Mouse (Mus musculus) spleen, adult 2 months (tissue): ENCODE results near the gene Pdzrn3. TPM values are rescaled to one million over a fixed set of nuclear protein-coding genes. Genes with fewer than 3 reads are reported as not detected.

Source experiments
- DNase-seq, 2 experiments: peaks; one replicate each; pipeline versions ENCODE4 v3.0.0 to v3.0.0-alpha.2; 2012 to 2021; ENCODE audit warnings: low spot score in 2 of 2, low read depth in 1 of 2
- H3K27ac ChIP-seq: fragments of 200-500 bp; 2 replicates; pipeline ENCODE4 v1.5.1; 2012; ENCODE audit warnings: low read length, inconsistent platforms; ENCODE audit not compliant: insufficient read depth
- H3K27me3 ChIP-seq: fragments of 200-500 bp; 2 replicates; pipeline ENCODE4 v1.6.1; 2012; ENCODE audit warnings: mild to moderate bottlenecking, moderate library complexity, low read length, inconsistent platforms; ENCODE audit not compliant: control insufficient read depth, insufficient read depth
- H3K36me3 ChIP-seq: fragments of 200-500 bp; 2 replicates; pipeline ENCODE4 v1.6.1; 2012; ENCODE audit warnings: mild to moderate bottlenecking, low read length, inconsistent platforms; ENCODE audit not compliant: control insufficient read depth, insufficient read depth
- H3K4me1 ChIP-seq: fragments of 200-500 bp; 2 replicates; pipeline ENCODE4 v1.6.1; 2011; ENCODE audit warnings: inconsistent platforms; ENCODE audit not compliant: control insufficient read depth, insufficient read depth, insufficient read length
- H3K4me3 ChIP-seq: fragments of 200-500 bp; 2 replicates; pipeline ENCODE4 v1.5.1; 2011; ENCODE audit warnings: mild to moderate bottlenecking, inconsistent platforms; ENCODE audit not compliant: insufficient read depth, insufficient read length; ENCODE audit errors: extremely low read depth
- CTCF ChIP-seq: fragments of 200-500 bp; IDR thresholded peaks from 2 replicates; pipeline ENCODE4 v1.5.1; 2011; ENCODE audit warnings: mild to moderate bottlenecking, inconsistent platforms; ENCODE audit not compliant: insufficient read depth, insufficient read length, insufficient replicate concordance; ENCODE audit errors: extremely low read depth
- POLR2A ChIP-seq: fragments of 200-500 bp; IDR thresholded peaks from 2 replicates; pipeline ENCODE4 v1.6.1; 2011; ENCODE audit warnings: low read depth, low read length, inconsistent platforms
- WGBS: fragments of 180-500 bp; shearing (Covaris S2); methylation state at CpG from one replicate; pipeline ENCODE4 v1.1.7; 2018; 5-methylcytosine and 5-hydroxymethylcytosine counted together
- polyA plus RNA-seq: library from polyadenylated mRNA; depleted of rRNA; stranded (reverse); fragments of >200 nt; gene quantifications from 2 replicates; pipeline ENCODE4 v1.2.3, GENCODE M21; 2012

Gene Pdzrn3
- polyA plus RNA-seq, 1 experiment = 1.9 TPM

- H3K36me3 ChIP-seq = no peaks in the 10 kb centered on the region
- WGBS = 74% methylated on average over 8 of the region's 8 CpGs
- H3K4me3 ChIP-seq = no peak overlapping the region
- no peaks in the 10 kb centered on the region for H3K27me3 ChIP-seq
- no peak for DNase-seq
- no peaks in the 10 kb centered on the region for H3K4me1 ChIP-seq
- H3K27ac ChIP-seq = no peak overlapping the region
- TF ChIP-seq POLR2A (no peak), CTCF (no peak)
Observed at GRCm38 (mm10) chr6:101211361-101211841, 166.3 kb downstream of the Pdzrn3 start.

GRCm38 (mm10) chr6:101198943-101199298 lies 178.8 kb downstream of the Pdzrn3 start:
- H3K27ac ChIP-seq = no peak overlapping the region
- H3K36me3 ChIP-seq = no peaks in the 10 kb centered on the region
- 8% methylated on average over 8 of the region's 8 CpGs for WGBS
- H3K27me3 ChIP-seq = no peaks in the 10 kb centered on the region
- no peak overlapping the region for H3K4me3 ChIP-seq
- TF ChIP-seq CTCF (no peak), POLR2A (no peak)
- no peak for DNase-seq
- H3K4me1 ChIP-seq = no peaks in the 10 kb centered on the region

- Histone ChIP-seq H3K36me3 (no peaks in the 10 kb centered on the region), H3K4me1 (no peaks in the 10 kb centered on the region), H3K27ac (no peak overlapping the region), H3K27me3 (no peaks in the 10 kb centered on the region), H3K4me3 (no peak overlapping the region)
- DNase-seq = no peak
- WGBS = 29% methylated on average over 24 of the region's 24 CpGs
- no peak for TF ChIP-seq CTCF
- no peak for TF ChIP-seq POLR2A
Observed at GRCm38 (mm10) chr6:101198284-101198942, 179.3 kb downstream of the Pdzrn3 start.

- TF ChIP-seq CTCF = peak; percentile 13; the same call in 1 of the 2 replicates
- TF ChIP-seq POLR2A = no peak
- H3K4me3 ChIP-seq = no peak overlapping the region
- H3K36me3 ChIP-seq = no peaks in the 10 kb centered on the region
- WGBS = 17% methylated on average over 5 of the region's 5 CpGs
- no peaks in the 10 kb centered on the region for H3K4me1 ChIP-seq
- H3K27ac ChIP-seq = no peak overlapping the region
- no peaks in the 10 kb centered on the region for H3K27me3 ChIP-seq
- DNase-seq = peak in 1 of 2 experiments; percentile 15
Observed at GRCm38 (mm10) chr6:101197642-101198041, 180.1 kb downstream of the Pdzrn3 start.

GRCm38 (mm10) chr6:101195891-101196290 lies 181.8 kb downstream of the Pdzrn3 start:
- Histone ChIP-seq H3K27ac (no peak overlapping the region), H3K4me1 (no peaks in the 10 kb centered on the region), H3K4me3 (no peak overlapping the region), H3K27me3 (no peaks in the 10 kb centered on the region), H3K36me3 (no peaks in the 10 kb centered on the region)
- WGBS = 68% methylated on average over 5 of the region's 5 CpGs
- TF ChIP-seq CTCF (no peak), POLR2A (no peak)
- no peak for DNase-seq

- Histone ChIP-seq H3K36me3 (no peaks in the 10 kb centered on the region), H3K27ac (no peak overlapping the region), H3K4me3 (no peak overlapping the region), H3K27me3 (no peaks in the 10 kb centered on the region), H3K4me1 (no peaks in the 10 kb centered on the region)
- DNase-seq = no peak
- TF ChIP-seq POLR2A = no peak
- no peak for TF ChIP-seq CTCF
- 88% methylated on average over 8 of the region's 8 CpGs for WGBS
Observed at GRCm38 (mm10) chr6:101194386-101194925, 183.2 kb downstream of the Pdzrn3 start.

- Histone ChIP-seq H3K27ac (no peak overlapping the region), H3K27me3 (no peaks in the 10 kb centered on the region), H3K4me3 (no peak overlapping the region), H3K36me3 (no peaks in the 10 kb centered on the region), H3K4me1 (no peaks in the 10 kb centered on the region)
- DNase-seq = no peak
- WGBS = 91% methylated on average over 5 of the region's 5 CpGs
- no peak for TF ChIP-seq CTCF
- no peak for TF ChIP-seq POLR2A
Observed at GRCm38 (mm10) chr6:101191576-101191975, 186.1 kb downstream of the Pdzrn3 start.
